Mouse (Mus musculus) lung, embryonic 16.5 days (tissue): ENCODE data around the gene Top2a. TPM values are rescaled to one million over a fixed set of nuclear protein-coding genes. Genes with fewer than 3 reads are reported as not detected.

Source experiments
- ATAC-seq: fragments of 200-750 bp; cut with Nextera tagmentation; 2 replicates; pipeline ENCODE4 v1.8.0; 2017; ENCODE audit warnings: low read depth, mild to moderate bottlenecking, moderate library complexity
- H3K27ac ChIP-seq: fragments of 300-500 bp; sonication (generic); 2 replicates; pipeline ENCODE4 v1.5.1; 2014; ENCODE audit warnings: mild to moderate bottlenecking, control low read depth, low read length
- H3K27me3 ChIP-seq: fragments of 300-500 bp; sonication (generic); 2 replicates; pipeline ENCODE4 v1.6.1; 2014; ENCODE audit warnings: low read depth, low read length, mixed read lengths; ENCODE audit not compliant: control insufficient read depth, insufficient read depth
- H3K36me3 ChIP-seq: fragments of 300-500 bp; sonication (generic); 2 replicates; pipeline ENCODE4 v1.6.1; 2014; ENCODE audit warnings: low read length; ENCODE audit not compliant: control insufficient read depth, insufficient read depth
- H3K4me1 ChIP-seq: fragments of 300-500 bp; sonication (generic); replicated peaks from 2 replicates; pipeline ENCODE4 v1.6.1; 2014; ENCODE audit warnings: low read length, mixed read lengths; ENCODE audit not compliant: control insufficient read depth, insufficient read depth
- H3K4me2 ChIP-seq: fragments of 300-500 bp; sonication (generic); 2 replicates; pipeline ENCODE4 v1.6.1; 2014; ENCODE audit warnings: low read depth, low read length, control low read depth
- H3K4me3 ChIP-seq: fragments of 300-500 bp; sonication (generic); 2 replicates; pipeline ENCODE4 v1.5.1; 2014; ENCODE audit warnings: mild to moderate bottlenecking, low read length, control low read depth
- H3K9ac ChIP-seq: fragments of 300-500 bp; sonication (generic); 2 replicates; pipeline ENCODE4 v1.6.1; 2014; ENCODE audit warnings: low read length, control low read depth
- H3K9me3 ChIP-seq: fragments of 300-500 bp; sonication (generic); 2 replicates; pipeline ENCODE4 v1.6.1; 2016; ENCODE audit warnings: low read length; ENCODE audit not compliant: control insufficient read depth
- WGBS: fragments of 180-500 bp; shearing (Covaris S2); extraction: QIAGEN DNeasy Blood & Tissue Kit; methylation state at CpG from one replicate; pipeline ENCODE4 v1.1.7; 2014; 5-methylcytosine and 5-hydroxymethylcytosine counted together
- polyA plus RNA-seq: library from polyadenylated mRNA; unstranded; fragments of >200 nt; fragmentation: Nextera tagmentation; extraction: Ambion mirVana; gene quantifications from 2 replicates; pipeline ENCODE4 v1.2.1, GENCODE M21; 2015

Gene Top2a
- polyA plus RNA-seq, 1 experiment from 2014 or later: 270 TPM

DNA sequence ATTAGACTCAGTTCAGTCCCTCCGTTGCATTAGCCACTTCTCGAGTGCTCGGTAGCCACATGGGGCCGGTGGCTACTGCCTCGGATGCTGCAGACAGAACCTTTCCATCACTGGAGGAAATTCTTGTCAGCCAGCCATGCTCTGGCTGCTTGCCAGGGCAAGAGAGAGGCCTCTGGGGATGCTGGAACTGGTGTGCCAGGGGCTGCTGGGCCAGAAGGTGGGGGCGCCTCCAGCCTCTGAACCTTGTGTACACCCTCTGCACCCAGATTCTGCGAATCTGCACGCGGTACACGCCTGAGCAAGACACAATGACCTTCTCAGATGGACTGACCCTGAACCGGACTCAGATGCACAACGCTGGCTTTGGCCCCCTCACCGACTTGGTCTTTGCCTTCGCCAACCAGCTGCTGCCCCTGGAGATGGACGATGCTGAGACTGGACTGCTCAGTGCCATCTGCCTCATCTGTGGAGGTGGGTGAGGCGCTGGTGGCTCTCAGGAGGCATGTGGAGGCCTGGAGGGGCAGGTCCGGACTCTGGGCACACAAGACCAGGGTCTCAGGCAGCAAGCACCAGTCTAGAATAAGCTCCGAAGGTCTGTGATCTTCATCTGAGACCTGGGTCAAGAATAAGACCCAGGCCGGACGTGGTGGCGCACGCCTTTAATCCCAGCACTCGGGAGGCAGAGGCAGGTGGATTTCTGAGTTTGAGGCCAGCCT, 52.5 kb downstream of the Top2a start:
- WGBS: 67% methylated on average over 23 of the region's 23 CpGs
- H3K4me3 ChIP-seq: no peak overlapping the region
- H3K36me3 ChIP-seq: peaks cover 49% of the 10 kb centered on the region
- no peaks in the 10 kb centered on the region for H3K27me3 ChIP-seq
- no peak for ATAC-seq
- H3K4me1 ChIP-seq: peaks cover 49% of the 10 kb centered on the region
- no peak overlapping the region for H3K27ac ChIP-seq
- H3K9me3 ChIP-seq: no peaks in the 10 kb centered on the region
- no peak overlapping the region for H3K4me2 ChIP-seq
- H3K9ac ChIP-seq: no peak overlapping the region

DNA sequence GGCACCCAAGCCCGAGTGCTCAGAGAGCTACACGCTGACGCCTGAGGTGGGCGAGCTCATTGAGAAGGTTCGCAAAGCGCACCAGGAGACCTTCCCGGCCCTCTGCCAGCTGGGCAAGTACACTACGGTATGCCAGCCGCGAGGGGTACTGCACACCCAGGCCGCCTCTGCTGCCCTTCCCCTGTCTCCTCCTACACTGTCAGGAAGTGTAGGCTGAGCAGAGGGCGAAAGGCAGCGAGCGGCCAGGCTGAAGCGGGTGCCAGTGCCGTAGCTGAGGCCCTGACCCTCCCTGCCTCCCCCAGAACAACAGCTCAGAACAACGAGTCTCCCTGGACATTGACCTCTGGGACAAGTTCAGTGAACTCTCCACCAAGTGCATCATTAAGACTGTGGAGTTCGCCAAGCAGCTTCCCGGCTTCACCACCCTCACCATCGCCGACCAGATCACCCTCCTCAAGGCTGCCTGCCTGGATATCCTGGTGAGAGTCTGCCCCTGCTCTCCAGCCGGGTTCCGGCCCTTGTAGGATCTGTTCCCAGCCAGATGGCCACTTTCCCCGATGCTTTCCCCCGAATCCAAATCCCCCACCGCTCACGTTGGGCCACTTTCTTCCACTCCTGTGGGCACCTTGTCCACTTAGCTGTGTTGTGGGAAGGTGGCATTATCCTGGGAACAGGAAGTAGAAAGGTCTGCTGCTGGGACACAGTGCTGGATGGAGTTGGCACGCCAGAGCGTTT, 53.6 kb downstream of the Top2a start:
- H3K27me3 ChIP-seq: no peaks in the 10 kb centered on the region
- H3K9me3 ChIP-seq: no peaks in the 10 kb centered on the region
- H3K9ac ChIP-seq: no peak overlapping the region
- H3K4me2 ChIP-seq: no peak overlapping the region
- 62% methylated on average over 29 of the region's 29 CpGs for whole genome bisulfite sequencing
- ATAC-seq: no peak
- H3K4me1 ChIP-seq: peaks cover 60% of the 10 kb centered on the region
- H3K4me3 ChIP-seq: no peak overlapping the region
- H3K36me3 ChIP-seq: peaks cover 51% of the 10 kb centered on the region
- no peak overlapping the region; the same call in 1 of the 2 replicates for H3K27ac ChIP-seq

DNA sequence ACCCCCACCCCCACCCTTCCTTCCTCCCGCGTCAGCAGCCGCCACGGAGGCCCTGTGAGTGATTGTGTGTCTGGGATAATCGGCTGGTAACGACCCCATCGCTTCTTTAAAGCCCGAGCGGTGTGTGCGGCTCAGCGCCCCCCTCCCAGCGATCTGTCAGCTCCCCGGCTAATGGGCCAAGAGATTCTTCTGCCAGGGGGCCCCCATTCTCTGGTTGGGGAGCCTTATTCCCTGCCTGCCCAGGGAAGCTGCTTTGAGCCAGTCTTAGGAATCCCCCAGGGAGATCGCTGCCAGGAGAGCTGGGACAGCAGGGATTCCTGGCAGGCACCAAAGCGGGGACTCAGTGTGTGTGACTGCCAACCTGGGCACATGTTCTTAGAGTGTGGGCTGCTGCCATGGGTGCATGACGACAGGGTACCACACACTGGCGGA, 54.5 kb downstream of the Top2a start:
- H3K9me3 ChIP-seq: no peaks in the 10 kb centered on the region
- 36% methylated on average over 17 of the region's 17 CpGs for WGBS

DNA sequence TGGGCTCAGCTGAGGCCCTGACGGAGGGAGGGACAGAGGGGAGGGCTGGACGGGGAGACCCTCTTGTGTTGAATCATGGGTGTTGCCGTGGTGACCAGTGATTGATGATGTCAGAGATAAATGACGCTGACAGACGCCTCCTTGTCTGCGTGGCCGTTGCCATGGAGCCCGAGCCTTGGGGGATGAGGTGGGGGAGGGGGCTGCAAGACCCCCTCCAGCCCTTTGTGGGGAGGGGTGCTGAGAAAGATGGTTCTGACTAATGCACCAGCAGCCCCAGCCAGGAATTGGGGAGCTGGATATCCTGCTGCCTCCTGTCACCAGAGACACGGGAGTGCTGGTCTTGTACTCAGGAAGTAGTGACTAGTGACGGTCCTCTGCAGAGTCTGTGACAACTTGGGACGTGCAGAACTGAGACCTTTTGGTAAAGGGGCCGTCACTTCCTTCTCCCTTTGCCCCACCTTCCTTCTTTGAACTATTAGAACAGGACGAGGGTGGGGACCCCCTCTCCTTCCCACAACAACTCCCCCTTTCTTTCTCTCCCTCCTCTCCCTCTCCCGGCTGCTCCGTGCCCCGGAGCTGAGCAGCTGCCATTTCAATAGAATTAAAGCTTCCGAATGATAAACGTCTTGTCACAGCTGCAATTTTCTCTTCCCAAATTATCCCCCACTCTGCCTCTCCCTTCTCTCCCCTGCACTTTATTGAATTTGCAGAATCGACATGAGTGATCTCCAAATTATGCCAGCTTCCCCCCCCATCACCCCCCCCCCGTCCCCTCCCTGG, 55.1 kb downstream of the Top2a start:
- Histone ChIP-seq H3K27me3 (no peaks in the 10 kb centered on the region), H3K4me2 (peak overlapping the region; percentile 6; the same call in 1 of the 2 replicates), H3K4me1 (peaks cover 74% of the 10 kb centered on the region), H3K9ac (no peak overlapping the region), H3K27ac (peak overlapping the region; percentile 75), H3K9me3 (no peaks in the 10 kb centered on the region), H3K36me3 (peaks cover 46% of the 10 kb centered on the region), H3K4me3 (no peak overlapping the region)
- WGBS: 14% methylated on average over 20 of the region's 20 CpGs
- ATAC-seq: no peak

More for the DNA sequence above, 54.5 kb downstream of the Top2a start:
- peaks cover 48% of the 10 kb centered on the region for H3K36me3 ChIP-seq
- H3K4me3 ChIP-seq: no peak overlapping the region
- H3K27me3 ChIP-seq: no peaks in the 10 kb centered on the region
- H3K9ac ChIP-seq: 0 out of 2 replicates have a peak overlapping the region, but pooled peaks have one; percentile 1
- ATAC-seq: no peak
- 0 out of 2 replicates have a peak overlapping the region, but pooled peaks have one; percentile 6 for H3K4me2 ChIP-seq
- no peak overlapping the region; the same call in 1 of the 2 replicates for H3K27ac ChIP-seq
- peaks cover 68% of the 10 kb centered on the region for H3K4me1 ChIP-seq

DNA sequence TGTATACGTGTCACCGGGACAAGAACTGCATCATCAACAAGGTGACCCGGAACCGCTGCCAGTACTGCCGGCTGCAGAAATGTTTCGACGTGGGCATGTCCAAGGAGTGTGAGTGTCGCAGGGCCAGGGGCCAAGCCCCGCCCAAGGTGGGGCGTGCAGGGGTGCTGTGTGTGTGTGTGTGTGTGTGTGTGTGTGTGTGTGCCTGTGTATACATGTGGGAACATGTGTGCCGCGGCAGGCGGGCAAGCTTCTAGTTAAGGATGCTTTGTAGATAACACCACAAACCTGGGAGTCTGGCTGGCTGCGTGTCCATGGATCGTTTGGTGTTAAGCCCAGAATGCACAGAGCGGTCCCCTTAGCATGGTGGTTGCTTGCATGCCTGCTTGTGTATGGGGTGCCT, 55.9 kb downstream of the Top2a start:
- Histone ChIP-seq H3K9ac (no peak overlapping the region), H3K4me1 (peaks cover 79% of the 10 kb centered on the region), H3K4me3 (no peak overlapping the region), H3K27ac (no peak overlapping the region), H3K36me3 (peaks cover 38% of the 10 kb centered on the region), H3K27me3 (no peaks in the 10 kb centered on the region), H3K9me3 (no peaks in the 10 kb centered on the region), H3K4me2 (no peak overlapping the region)
- no peak for ATAC-seq
- WGBS: 38% methylated on average over 16 of the region's 16 CpGs

DNA sequence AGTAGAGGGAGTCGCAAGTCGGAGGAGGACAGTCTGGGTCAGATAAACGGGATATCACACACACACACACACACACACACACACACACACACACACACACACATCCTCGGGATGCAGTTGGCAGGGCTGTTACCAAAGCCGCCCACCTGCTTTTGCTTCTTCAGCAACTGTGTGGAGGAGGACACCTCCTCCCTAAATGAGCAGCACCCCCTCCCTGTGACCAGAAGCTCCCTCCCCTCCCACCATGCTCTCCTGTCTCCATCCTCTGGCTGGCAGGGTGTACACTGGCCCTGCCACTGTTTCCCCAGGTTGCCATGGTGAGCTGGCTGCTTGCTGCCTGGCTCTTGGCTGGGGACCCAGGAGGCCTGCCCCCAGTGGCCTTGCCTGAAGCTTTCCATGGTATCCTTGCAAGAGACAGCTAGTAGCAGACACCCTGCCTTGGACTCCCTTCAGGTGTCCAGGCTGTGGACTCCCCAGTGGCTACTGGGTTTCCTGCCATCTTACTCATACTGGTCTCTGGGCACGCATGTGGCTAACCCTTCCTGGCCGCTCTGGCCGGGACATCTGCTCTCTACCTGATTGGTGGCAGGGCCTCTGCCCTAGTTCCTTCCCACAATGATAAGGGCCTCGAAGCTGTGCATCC, 57.4 kb downstream of the Top2a start:
- no peak overlapping the region for H3K4me3 ChIP-seq
- no peak for ATAC-seq
- 48% methylated on average over 9 of the region's 9 CpGs for WGBS
- H3K9me3 ChIP-seq: no peaks in the 10 kb centered on the region
- no peak overlapping the region for H3K9ac ChIP-seq
- H3K27me3 ChIP-seq: no peaks in the 10 kb centered on the region
- peaks cover 94% of the 10 kb centered on the region for H3K4me1 ChIP-seq
- peak overlapping the region; percentile 20; the same call in 1 of the 2 replicates for H3K4me2 ChIP-seq
- H3K27ac ChIP-seq: no peak overlapping the region
- H3K36me3 ChIP-seq: peaks cover 26% of the 10 kb centered on the region

DNA sequence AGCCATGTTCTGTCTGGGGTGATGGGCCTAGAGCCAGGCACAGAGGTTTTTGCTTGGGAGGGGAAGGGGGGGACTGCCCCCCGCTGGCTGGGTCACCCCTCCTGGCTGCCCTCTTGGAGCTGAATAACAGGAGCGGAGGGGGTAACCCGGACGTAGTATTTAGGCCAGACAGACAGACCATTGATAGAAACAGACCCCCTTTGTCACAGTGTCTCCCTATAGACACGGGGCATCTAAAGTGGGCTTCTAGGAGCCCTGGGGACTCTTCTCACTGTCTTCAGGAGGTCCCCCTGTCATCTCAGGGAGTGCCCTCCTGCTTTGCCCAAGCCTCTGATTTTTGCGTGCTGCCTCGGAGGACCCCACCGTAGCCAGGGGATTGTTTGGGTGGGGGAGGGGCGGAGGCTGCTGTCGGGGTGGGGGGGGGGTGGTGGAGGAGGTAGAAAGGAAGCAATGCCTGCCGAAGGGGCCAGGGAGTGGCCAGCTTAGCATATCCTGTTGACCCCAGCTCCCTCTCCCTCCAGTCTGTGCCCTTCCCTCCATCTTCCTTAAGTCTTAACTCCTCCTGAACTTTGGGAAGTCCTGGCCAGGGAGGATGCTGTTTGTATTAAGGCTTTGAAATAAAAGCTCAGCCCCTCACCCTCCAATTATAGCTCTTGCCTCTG, 58.4 kb downstream of the Top2a start:
- Histone ChIP-seq H3K4me2 (peak overlapping the region; percentile 100), H3K9ac (peak overlapping the region; percentile 57), H3K36me3 (peaks cover 20% of the 10 kb centered on the region), H3K27ac (peak overlapping the region; percentile 95), H3K27me3 (no peaks in the 10 kb centered on the region), H3K4me1 (peaks cover 87% of the 10 kb centered on the region), H3K9me3 (no peaks in the 10 kb centered on the region), H3K4me3 (peak overlapping the region; percentile 76)
- ATAC-seq: no peak
- 9% methylated on average over 11 of the region's 11 CpGs for WGBS

DNA sequence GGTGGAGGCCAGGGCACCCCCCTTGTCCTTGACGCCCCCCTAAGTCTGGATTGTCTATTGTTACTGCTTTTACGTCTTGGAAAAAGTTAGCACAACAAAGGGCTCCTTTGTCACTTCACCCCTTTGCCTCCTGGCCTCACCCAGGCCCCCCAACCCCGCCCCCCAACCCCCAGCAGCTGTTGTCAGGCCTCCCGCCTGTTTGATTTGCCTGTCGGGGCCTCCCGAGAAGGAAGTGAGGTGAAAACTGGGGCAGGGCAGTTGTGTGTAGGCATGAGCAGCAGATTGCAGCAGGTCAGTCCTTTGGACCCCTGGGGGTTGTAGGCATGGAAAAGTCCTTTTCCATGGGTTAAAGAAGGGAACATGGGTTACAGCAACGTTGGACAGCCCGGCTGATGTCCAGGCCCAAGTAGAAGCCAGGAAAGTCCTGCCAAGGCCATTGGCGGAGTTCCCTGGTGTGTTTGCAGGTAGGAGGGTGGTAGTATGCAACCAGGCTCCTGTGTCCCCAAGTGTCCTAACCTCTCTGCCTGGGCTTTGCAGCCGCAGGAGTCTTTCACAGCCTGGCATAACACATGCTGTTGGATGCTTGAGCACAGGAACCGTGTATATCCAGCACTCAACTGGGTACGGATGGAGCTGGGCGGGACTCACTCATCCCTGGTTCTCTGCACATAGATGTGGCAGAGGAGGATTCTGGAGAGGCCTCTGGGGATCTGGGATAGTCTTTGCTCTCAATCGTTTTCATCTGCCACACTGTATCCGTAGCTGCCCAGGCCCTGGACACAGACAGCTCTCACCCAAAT, 59.2 kb downstream of the Top2a start:
- Histone ChIP-seq H3K9me3 (no peaks in the 10 kb centered on the region), H3K4me3 (peak overlapping the region; percentile 76), H3K27me3 (no peaks in the 10 kb centered on the region), H3K9ac (peak overlapping the region; percentile 57), H3K4me1 (peaks cover 83% of the 10 kb centered on the region), H3K36me3 (peaks cover 12% of the 10 kb centered on the region), H3K27ac (peak overlapping the region; percentile 95), H3K4me2 (peak overlapping the region; percentile 100)
- 16% methylated on average over 15 of the region's 15 CpGs for WGBS
- no peak for ATAC-seq
